Mouse (Mus musculus) ES-E14 (cell line): ENCODE measurements around the gene Dzip3. TPM values are rescaled to one million over a fixed set of nuclear protein-coding genes. Genes with fewer than 3 reads are reported as not detected.

Experiments
- DNase-seq: peaks from one replicate; pipeline ENCODE4 v3.0.0-alpha.2; 2013; ENCODE audit warnings: low read depth, low spot score
- H3K27ac ChIP-seq: 2 replicates; pipeline ENCODE4 v1.5.1; 2012; ENCODE audit warnings: low read depth, mild to moderate bottlenecking, low read length, moderate library complexity, mixed read lengths; ENCODE audit not compliant: poor library complexity, insufficient read depth, severe bottlenecking
- H3K36me3 ChIP-seq: 2 replicates; pipeline ENCODE4 v1.6.1; 2012; ENCODE audit warnings: mild to moderate bottlenecking, low read length, moderate library complexity, mixed read lengths; ENCODE audit not compliant: control insufficient read depth, poor library complexity, insufficient read depth, severe bottlenecking
- H3K4me1 ChIP-seq, 2 experiments: fragments of 150-350 bp in 1 of 2; sonication (generic) in 1 of 2; 2 replicates each; pipeline ENCODE4 v1.6.1; 2012; ENCODE audit warnings: low read length in 2 of 2, mild to moderate bottlenecking in 1 of 2, mixed read lengths in 1 of 2; ENCODE audit not compliant: control insufficient read depth in 2 of 2, insufficient read depth in 2 of 2, poor library complexity in 1 of 2
- H3K4me3 ChIP-seq, 2 experiments: fragments of 150-350 bp in 1 of 2; sonication (generic) in 1 of 2; 2 replicates each; pipeline ENCODE4 v1.5.1; 2012; ENCODE audit warnings: low read length in 2 of 2, low read depth in 1 of 2, mild to moderate bottlenecking in 1 of 2, mixed read lengths in 1 of 2; ENCODE audit not compliant: insufficient read depth in 1 of 2, poor library complexity in 1 of 2, severe bottlenecking in 1 of 2
- H3K9ac ChIP-seq: 2 replicates; pipeline ENCODE4 v1.6.1; 2012; ENCODE audit warnings: low read depth, mild to moderate bottlenecking, low read length, mixed read lengths; ENCODE audit not compliant: poor library complexity, insufficient read depth, severe bottlenecking
- H3K9me3 ChIP-seq: fragments of 150-350 bp; sonication (generic); 2 replicates; pipeline ENCODE4 v1.6.1; 2012; ENCODE audit warnings: low read depth, mild to moderate bottlenecking, low read length; ENCODE audit not compliant: control insufficient read depth, insufficient read depth
- CHD2 ChIP-seq: IDR thresholded peaks from 2 replicates; pipeline ENCODE4 v1.6.1; 2014; ENCODE audit warnings: mild to moderate bottlenecking, low read depth, low read length, inconsistent platforms
- HCFC1 ChIP-seq: IDR thresholded peaks from 2 replicates; pipeline ENCODE4 v1.6.1; 2012; ENCODE audit warnings: low read length, inconsistent platforms, borderline replicate concordance; ENCODE audit not compliant: insufficient read depth
- MAFK ChIP-seq: IDR thresholded peaks from 2 replicates; pipeline ENCODE4 v1.6.1; 2014; ENCODE audit warnings: mild to moderate bottlenecking, low read depth, low read length, inconsistent platforms; ENCODE audit not compliant: insufficient read depth
- ZC3H11A ChIP-seq: IDR thresholded peaks from 2 replicates; pipeline ENCODE4 v1.6.1; 2012; ENCODE audit warnings: low read depth, mild to moderate bottlenecking, inconsistent platforms, low read length, borderline replicate concordance
- ZNF384 ChIP-seq: IDR thresholded peaks from 2 replicates; pipeline ENCODE4 v1.6.1; 2012; ENCODE audit warnings: low read depth, low read length, inconsistent platforms
- in situ Hi-C, 2 experiments: fragments of 600-800 bp; cut with MboI; formaldehyde crosslinking; loops; one replicate each; pipeline ENCODE4 v1.15.1; 2025; ENCODE audit warnings: low sequenced_read_pairs in 2 of 2, inconsistent platforms in 1 of 2; ENCODE audit not compliant: unreplicated experiment in 2 of 2
- total RNA-seq: library from RNA; depleted of rRNA; stranded (reverse); fragments of 300-350 nt; gene quantifications from 2 replicates; pipeline ENCODE4 v1.2.3, GENCODE M21; 2012

Gene Dzip3
- total RNA-seq, 1 experiment = 37.8 TPM

GRCm38 (mm10) chr16:48972996-48973395 is 21.0 kb downstream of the Dzip3 start:
- H3K9ac ChIP-seq = no peak overlapping the region
- in situ Hi-C loops = no loop called here
- H3K36me3 ChIP-seq = no peaks in the 10 kb centered on the region; the same call in 1 of the 2 replicates
- TF ChIP-seq ZC3H11A (no peak), MAFK (no peak), ZNF384 (no peak), HCFC1 (no peak), CHD2 (no peak)
- no peak for DNase-seq
- H3K4me3 ChIP-seq = no peak overlapping the region
- no peak overlapping the region for H3K27ac ChIP-seq
- H3K4me1 ChIP-seq = no peaks in the 10 kb centered on the region
- no peaks in the 10 kb centered on the region for H3K9me3 ChIP-seq

DNA sequence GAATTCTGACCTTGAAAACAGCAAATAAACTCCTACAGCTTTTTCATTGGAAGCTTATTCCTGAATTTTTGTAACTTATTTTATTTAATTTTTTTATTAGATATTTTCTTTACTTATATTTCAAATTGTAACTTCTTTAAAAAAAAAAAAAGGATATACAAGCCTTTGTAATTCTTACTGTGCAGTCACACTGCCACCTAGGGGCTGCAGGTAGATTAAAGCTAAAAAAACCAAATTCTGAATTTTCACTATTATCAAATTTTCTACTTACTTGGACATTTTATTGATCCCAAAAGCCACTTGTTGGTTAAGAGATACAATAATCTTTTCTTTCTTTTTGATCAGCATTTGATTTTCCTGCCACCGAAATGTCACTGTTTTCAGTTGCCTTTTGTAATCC is 52.2 kb downstream of the Dzip3 start:
- Histone ChIP-seq H3K27ac (no peak overlapping the region), H3K4me1 (no peaks in the 10 kb centered on the region), H3K36me3 (no peaks in the 10 kb centered on the region; the same call in 1 of the 2 replicates), H3K9ac (no peak overlapping the region), H3K4me3 (no peak overlapping the region), H3K9me3 (no peaks in the 10 kb centered on the region)
- in situ Hi-C loops = no loop called here
- TF ChIP-seq MAFK (no peak), ZC3H11A (no peak), HCFC1 (no peak), ZNF384 (0 out of 2 replicates have a peak, but pooled peaks have one; percentile 60), CHD2 (no peak)
- DNase-seq = peak; percentile 3

GRCm38 (mm10) chr16:48923724-48924123 is 70.2 kb downstream of the Dzip3 start:
- Histone ChIP-seq H3K27ac (no peak overlapping the region), H3K9ac (no peak overlapping the region), H3K4me1 (no peaks in the 10 kb centered on the region), H3K9me3 (no peaks in the 10 kb centered on the region), H3K36me3 (peaks cover 2% of the 10 kb centered on the region; the same call in 1 of the 2 replicates), H3K4me3 (no peak overlapping the region)
- in situ Hi-C loops = no loop called here
- no peak for DNase-seq
- TF ChIP-seq HCFC1 = no peak
- no peak for TF ChIP-seq CHD2
- no peak for TF ChIP-seq ZNF384

- Histone ChIP-seq H3K27ac (no peak overlapping the region), H3K9ac (no peak overlapping the region), H3K4me3 (no peak overlapping the region), H3K9me3 (no peaks in the 10 kb centered on the region), H3K36me3 (no peaks in the 10 kb centered on the region), H3K4me1 (no peaks in the 10 kb centered on the region)
- TF ChIP-seq MAFK = no peak
- TF ChIP-seq ZC3H11A = no peak
- TF ChIP-seq HCFC1 = no peak
- no peak for TF ChIP-seq ZNF384
- no peak for TF ChIP-seq CHD2
- no peak for DNase-seq
- in situ Hi-C loops = no loop called here
These were observed 80.8 kb downstream of the Dzip3 start for GRCm38 (mm10) chr16:48913206-48913605.

DNA sequence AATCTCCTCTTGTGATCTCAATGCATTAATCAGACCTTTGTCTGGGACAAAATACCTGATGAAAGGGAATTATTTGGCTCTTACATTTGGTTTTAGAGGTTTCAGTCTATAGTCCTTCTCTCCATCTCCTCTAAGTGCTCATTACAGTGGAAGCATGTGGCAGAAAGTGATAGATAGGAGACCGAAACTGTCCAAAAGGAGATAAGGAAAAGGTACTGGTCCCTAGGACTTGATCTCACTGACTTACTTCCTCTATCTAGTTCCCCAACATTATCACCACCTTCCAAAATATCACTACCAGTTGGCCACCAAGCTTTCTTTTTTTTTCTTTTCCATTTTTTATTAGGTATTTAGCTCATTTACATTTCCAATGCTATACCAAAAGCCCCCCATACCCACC is 82.8 kb downstream of the Dzip3 start:
- Histone ChIP-seq H3K27ac (no peak overlapping the region), H3K9ac (no peak overlapping the region)
- in situ Hi-C loops = no loop called here

More for the DNA sequence above, 82.8 kb downstream of the Dzip3 start:
- Histone ChIP-seq H3K9me3 (no peaks in the 10 kb centered on the region), H3K4me1 (no peaks in the 10 kb centered on the region), H3K4me3 (no peak overlapping the region), H3K36me3 (no peaks in the 10 kb centered on the region)
- TF ChIP-seq HCFC1 (no peak), MAFK (no peak), CHD2 (no peak), ZC3H11A (no peak), ZNF384 (no peak)
- no peak for DNase-seq
